Mouse (Mus musculus) stomach, postnatal 0 days (tissue): Measurements from ENCODE around the gene Bhlha15. TPM values are rescaled to one million over a fixed set of nuclear protein-coding genes. Genes with fewer than 3 reads are reported as not detected.

Experiments used
- ATAC-seq: fragments of 200-750 bp; cut with Nextera tagmentation; 2 replicates; pipeline ENCODE4 v1.8.0; 2017; ENCODE audit not compliant: low FRiP score, low TSS enrichment
- DNase-seq: peaks from one replicate; pipeline ENCODE4 v3.0.0-alpha.2; 2016; ENCODE audit warnings: low spot score
- H3K27ac ChIP-seq: fragments of 300-500 bp; sonication (generic); replicated peaks from 2 replicates; pipeline ENCODE4 v1.5.1; 2014; ENCODE audit warnings: mild to moderate bottlenecking, control low read depth
- H3K27me3 ChIP-seq: fragments of 300-500 bp; sonication (generic); 2 replicates; pipeline ENCODE4 v1.6.1; 2014; ENCODE audit warnings: low read length; ENCODE audit not compliant: control insufficient read depth, insufficient read depth
- H3K36me3 ChIP-seq: fragments of 300-500 bp; sonication (generic); 2 replicates; pipeline ENCODE4 v1.6.1; 2014; ENCODE audit warnings: low read length, mixed read lengths; ENCODE audit not compliant: control insufficient read depth, insufficient read depth
- H3K4me1 ChIP-seq: fragments of 300-500 bp; sonication (generic); replicated peaks from 2 replicates; pipeline ENCODE4 v1.6.1; 2014; ENCODE audit warnings: antibody characterized with exemption; ENCODE audit not compliant: control insufficient read depth, insufficient read depth
- H3K4me2 ChIP-seq: fragments of 300-500 bp; sonication (generic); replicated peaks from 2 replicates; pipeline ENCODE4 v1.6.1; 2014; ENCODE audit warnings: low read depth, mild to moderate bottlenecking, control low read depth, moderate library complexity
- H3K4me3 ChIP-seq: fragments of 300-500 bp; sonication (generic); 2 replicates; pipeline ENCODE4 v1.5.1; 2014; ENCODE audit warnings: low read depth, low read length, control low read depth
- H3K9ac ChIP-seq: fragments of 300-500 bp; sonication (generic); 2 replicates; pipeline ENCODE4 v1.6.1; 2014; ENCODE audit warnings: mild to moderate bottlenecking, low read length, control low read depth, mixed read lengths
- H3K9me3 ChIP-seq: fragments of 300-500 bp; sonication (generic); 2 replicates; pipeline ENCODE4 v1.6.1; 2016; ENCODE audit warnings: low read length; ENCODE audit not compliant: control insufficient read depth
- CTCF ChIP-seq: IDR thresholded peaks from 2 replicates; pipeline ENCODE4 v1.5.1; 2016; ENCODE audit warnings: antibody characterized with exemption, low read depth, mild to moderate bottlenecking, moderate library complexity
- EP300 ChIP-seq: optimal IDR thresholded peaks from 2 replicates; pipeline ENCODE3; 2016; ENCODE audit warnings: antibody characterized with exemption
- WGBS: fragments of 180-500 bp; shearing (Covaris S2); extraction: QIAGEN DNeasy Blood & Tissue Kit; methylation state at CpG from one replicate; pipeline ENCODE4 v1.1.7; 2014; 5-methylcytosine and 5-hydroxymethylcytosine counted together
- polyA plus RNA-seq: library from polyadenylated mRNA; unstranded; fragments of >200 nt; fragmentation: Nextera tagmentation; extraction: Ambion mirVana; gene quantifications from 2 replicates; pipeline ENCODE4 v1.2.1, GENCODE M21; 2015

Gene Bhlha15
- polyA plus RNA-seq, 1 experiment from 2014 or later: 9.2 TPM

DNA sequence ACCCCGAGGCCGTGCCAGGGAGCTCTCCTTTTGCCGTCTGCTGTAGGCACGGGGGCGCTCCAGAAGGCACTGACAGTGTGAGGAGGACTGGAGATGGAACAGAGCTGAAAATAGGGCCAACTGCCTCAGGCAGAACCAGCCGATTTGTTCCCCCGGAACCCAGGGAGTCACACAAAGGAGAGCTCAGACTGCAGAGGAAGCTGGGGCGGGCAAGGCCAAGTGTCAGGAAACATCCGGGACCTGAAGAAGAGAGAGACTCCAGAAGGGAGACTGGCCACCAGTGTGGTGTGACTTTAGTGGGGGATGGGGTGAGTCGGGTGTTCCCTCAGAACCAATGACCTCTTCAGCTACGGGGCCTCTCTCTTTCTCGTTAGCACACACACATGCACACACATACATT, 29.2 kb downstream of the Bhlha15 start:
- Histone ChIP-seq H3K4me3 (no peak overlapping the region), H3K9ac (no peak overlapping the region), H3K27ac (no peak overlapping the region), H3K9me3 (no peaks in the 10 kb centered on the region), H3K36me3 (no peaks in the 10 kb centered on the region), H3K27me3 (no peaks in the 10 kb centered on the region), H3K4me2 (no peak overlapping the region), H3K4me1 (peaks cover 3% of the 10 kb centered on the region; the same call in 1 of the 2 replicates)
- ATAC-seq (no peak), DNase-seq (no peak)
- no peak for TF ChIP-seq EP300
- no peak for TF ChIP-seq CTCF
- 74% methylated on average over 12 of the region's 12 CpGs for WGBS

DNA sequence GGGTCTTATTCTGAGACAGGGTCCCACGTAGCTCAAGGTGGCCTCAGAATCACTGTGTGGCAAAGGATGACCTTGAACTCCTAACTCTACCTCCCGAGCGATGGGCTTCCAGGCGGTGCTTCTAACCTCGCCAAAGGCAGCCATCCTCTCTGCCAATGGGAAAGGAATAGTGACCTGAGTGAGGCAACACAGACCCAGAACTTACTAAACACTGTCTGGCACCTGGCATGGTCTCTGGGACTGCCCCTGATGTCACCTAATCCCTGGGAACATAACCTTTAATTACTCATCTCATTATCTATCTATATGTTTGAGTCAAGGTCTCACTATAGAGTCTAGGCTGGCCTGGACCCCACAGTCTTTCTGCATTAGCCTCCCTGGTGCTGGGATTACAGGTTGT, 29.9 kb downstream of the Bhlha15 start:
- Histone ChIP-seq H3K9me3 (no peaks in the 10 kb centered on the region), H3K27me3 (no peaks in the 10 kb centered on the region), H3K27ac (no peak overlapping the region), H3K9ac (no peak overlapping the region), H3K4me3 (no peak overlapping the region), H3K4me1 (peaks cover 3% of the 10 kb centered on the region; the same call in 1 of the 2 replicates), H3K36me3 (no peaks in the 10 kb centered on the region), H3K4me2 (no peak overlapping the region)
- no peak for DNase-seq
- no peak for ATAC-seq
- no peak for TF ChIP-seq CTCF
- TF ChIP-seq EP300: no peak
- 90% methylated on average over 5 of the region's 5 CpGs for WGBS

DNA sequence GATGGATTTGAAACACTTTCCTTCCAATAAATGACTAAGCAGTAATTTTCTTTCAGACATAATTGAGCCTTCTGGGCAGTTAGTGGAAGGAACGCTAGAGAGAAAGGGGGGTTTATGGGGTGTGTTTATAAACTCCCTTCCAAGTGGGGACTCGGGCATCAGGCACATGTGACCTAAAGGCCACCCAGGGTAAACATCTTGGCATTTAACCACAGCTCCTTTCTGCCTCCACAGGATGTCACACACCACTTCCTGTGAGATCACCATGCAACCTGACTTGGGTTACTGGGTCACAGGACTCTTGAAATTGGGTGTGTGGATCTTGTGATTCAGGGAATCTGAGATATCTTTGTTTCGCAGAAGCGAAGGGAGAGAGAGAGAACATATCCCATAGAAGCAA, 31.2 kb downstream of the Bhlha15 start:
- Histone ChIP-seq H3K9me3 (no peaks in the 10 kb centered on the region), H3K4me2 (no peak overlapping the region), H3K4me1 (peaks cover 3% of the 10 kb centered on the region; the same call in 1 of the 2 replicates), H3K27me3 (no peaks in the 10 kb centered on the region), H3K36me3 (no peaks in the 10 kb centered on the region), H3K4me3 (no peak overlapping the region), H3K27ac (no peak overlapping the region), H3K9ac (no peak overlapping the region)
- TF ChIP-seq EP300 (no peak), CTCF (no peak)
- 35% methylated on average over 4 of the region's 4 CpGs for WGBS
- peak; percentile 53 for DNase-seq
- ATAC-seq: peak; percentile 52

DNA sequence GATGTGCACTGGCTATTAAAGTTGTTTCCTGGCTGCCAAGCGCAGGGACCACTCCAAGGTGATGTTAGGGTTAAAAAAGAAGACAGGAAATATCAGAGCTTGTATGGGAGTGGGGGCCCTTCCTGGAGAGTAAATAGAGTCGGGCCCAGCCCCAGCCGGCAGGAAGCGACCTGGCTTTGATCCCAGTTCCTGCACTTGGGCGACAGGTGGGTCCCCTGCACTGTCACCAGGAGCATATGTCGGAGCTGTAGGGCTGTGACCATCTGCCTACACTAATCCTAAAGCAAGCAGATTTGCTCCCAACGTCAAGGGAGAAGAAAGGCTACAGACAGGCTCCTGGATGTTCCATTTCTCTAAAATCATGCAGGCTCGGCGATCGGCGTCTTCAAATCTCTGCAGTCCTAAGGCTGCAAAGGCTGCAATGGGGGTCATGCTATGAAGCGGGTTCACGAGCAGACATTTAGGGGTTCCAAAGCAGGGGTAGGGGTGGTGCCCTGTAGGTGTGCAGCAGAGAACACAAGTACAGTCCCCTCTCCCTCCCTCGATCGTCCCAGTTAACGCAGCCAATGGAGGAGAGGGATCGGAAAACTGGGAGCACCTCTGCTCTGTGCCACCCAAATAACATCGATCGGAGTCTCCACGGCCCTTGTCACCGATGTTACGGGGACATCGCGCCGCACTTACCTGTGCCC, 32.9 kb downstream of the Bhlha15 start:
- Histone ChIP-seq H3K9ac (peak overlapping the region; percentile 74), H3K27ac (peak overlapping the region; percentile 84), H3K36me3 (no peaks in the 10 kb centered on the region), H3K27me3 (no peaks in the 10 kb centered on the region), H3K4me1 (peaks cover 3% of the 10 kb centered on the region; the same call in 1 of the 2 replicates), H3K4me3 (peak overlapping the region; percentile 63), H3K4me2 (peak overlapping the region; percentile 85), H3K9me3 (no peaks in the 10 kb centered on the region)
- under 1% methylated on average over 24 of the region's 25 CpGs for WGBS
- ATAC-seq (peak; percentile 43), DNase-seq (peak; percentile 67)
- no peak for TF ChIP-seq CTCF
- TF ChIP-seq EP300: no peak

DNA sequence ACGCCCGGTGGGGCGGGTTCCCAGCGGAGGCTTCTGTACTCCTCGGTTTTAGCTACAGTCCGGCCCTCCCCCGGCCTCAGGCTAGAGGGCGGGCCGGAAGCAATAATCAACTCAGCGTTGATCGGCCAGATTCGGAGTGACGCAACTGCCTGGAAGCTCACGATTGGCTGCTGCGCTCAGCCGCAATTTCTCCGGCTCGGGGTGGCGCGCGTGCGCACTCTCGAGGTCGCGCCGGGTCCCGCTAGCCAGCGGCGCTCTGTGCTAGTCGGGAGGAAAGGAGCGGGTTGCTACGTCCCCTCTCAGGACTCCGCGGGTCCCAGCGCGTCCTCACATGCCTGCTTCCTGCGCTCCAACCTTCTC, 33.4 kb downstream of the Bhlha15 start, which contains the start of gene Tecpr1:
TSS of gene Tecpr1 (minus strand) at position 113 of the 360 bp plus-strand sequence.
- Histone ChIP-seq H3K4me3 (peak within 1 kb of the TSS; percentile 63), H3K9ac (peak within 1 kb of the TSS; percentile 74), H3K4me2 (peak within 1 kb of the TSS; percentile 85), H3K4me1 (peaks cover 3% of the 10 kb centered on the region; the same call in 1 of the 2 replicates), H3K36me3 (no peaks in the 10 kb centered on the region), H3K9me3 (no peaks in the 10 kb centered on the region), H3K27me3 (no peaks in the 10 kb centered on the region), H3K27ac (peak within 1 kb of the TSS; percentile 84)
- ATAC-seq: peak; percentile 94
- DNase-seq: peak; percentile 96
- WGBS: under 1% methylated on average over 37 of the region's 37 CpGs
- peak; percentile 45 for TF ChIP-seq CTCF
- no peak for TF ChIP-seq EP300
